Mouse (Mus musculus) gonadal fat pad, adult 2 months (tissue): ENCODE data around the gene Creb5. TPM values are rescaled to one million over a fixed set of nuclear protein-coding genes. Genes with fewer than 3 reads are reported as not detected.
"Not testable (repeated sequence)": the region's sequence is repeated elsewhere in the genome, so short reads cannot be mapped to it uniquely, and the experiment has no call there.

Source experiments
- DNase-seq: peaks from one replicate; pipeline ENCODE4 v3.0.0-alpha.2; 2012; ENCODE audit warnings: low read depth
- polyA plus RNA-seq: library from polyadenylated mRNA; depleted of rRNA; stranded (reverse); fragments of >200 nt; gene quantifications from 2 replicates; pipeline ENCODE4 v1.2.3, GENCODE M21; 2012

The Creb5 gene
- polyA plus RNA-seq, 1 experiment, result 1.9 TPM

DNA sequence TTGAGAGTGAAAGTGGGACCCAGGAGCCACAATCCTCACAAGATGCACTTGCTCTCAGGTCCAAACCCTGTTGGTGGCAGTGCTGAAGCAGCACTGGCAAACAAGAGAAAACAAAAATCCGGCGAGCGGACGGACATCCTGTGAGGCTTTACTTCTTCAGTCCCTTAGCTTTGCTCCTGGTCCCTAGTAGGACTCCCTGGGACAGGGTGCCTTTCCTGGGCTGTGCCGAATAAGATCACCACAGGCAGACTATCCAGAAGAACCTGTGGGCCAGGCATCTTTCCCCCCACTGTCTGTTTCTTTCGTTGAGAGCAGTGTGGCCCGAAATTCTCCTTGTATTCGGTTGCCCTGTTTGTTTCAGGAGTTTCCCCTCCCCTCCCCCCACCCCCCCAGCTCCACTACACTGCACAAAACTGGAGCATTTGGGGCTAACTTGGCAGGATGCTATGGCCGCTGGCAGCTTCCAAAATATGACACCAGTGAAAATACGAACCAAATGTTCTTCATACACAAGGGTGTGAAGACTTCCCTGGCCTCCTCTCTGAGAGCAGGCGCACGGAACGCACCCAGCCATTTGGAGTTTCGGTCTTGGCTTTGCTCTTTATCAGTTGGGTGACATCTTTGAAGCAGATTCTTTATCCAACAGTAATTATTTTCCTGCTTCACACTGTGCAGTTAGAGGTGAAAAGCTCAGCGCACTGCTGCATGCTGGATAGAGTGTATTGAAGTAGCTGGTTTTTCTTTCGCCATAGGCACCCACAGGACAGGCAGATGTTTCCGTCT is 32.7 kb downstream of the Creb5 start:
- DNase-seq, result no peak

DNA sequence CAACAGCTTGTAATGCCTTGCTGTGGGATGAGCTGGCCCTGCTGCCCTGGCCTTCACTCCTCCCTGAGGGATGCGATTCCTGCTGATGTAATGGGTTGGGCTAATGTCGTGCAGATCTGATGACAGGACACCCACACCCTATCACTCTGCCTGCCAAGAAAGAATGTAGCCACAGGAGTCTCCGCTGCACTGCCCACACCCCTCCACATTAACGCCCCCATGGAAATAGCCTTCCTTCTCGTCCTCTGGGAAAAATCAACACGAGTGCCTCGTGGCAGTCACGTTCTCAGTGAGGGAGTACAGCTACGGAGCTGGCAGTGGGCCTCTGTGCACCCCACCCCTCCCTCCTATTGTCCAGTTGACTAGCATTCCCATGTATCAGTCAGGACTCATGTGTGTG is 50.3 kb downstream of the Creb5 start:
- DNase-seq, result no peak

DNA sequence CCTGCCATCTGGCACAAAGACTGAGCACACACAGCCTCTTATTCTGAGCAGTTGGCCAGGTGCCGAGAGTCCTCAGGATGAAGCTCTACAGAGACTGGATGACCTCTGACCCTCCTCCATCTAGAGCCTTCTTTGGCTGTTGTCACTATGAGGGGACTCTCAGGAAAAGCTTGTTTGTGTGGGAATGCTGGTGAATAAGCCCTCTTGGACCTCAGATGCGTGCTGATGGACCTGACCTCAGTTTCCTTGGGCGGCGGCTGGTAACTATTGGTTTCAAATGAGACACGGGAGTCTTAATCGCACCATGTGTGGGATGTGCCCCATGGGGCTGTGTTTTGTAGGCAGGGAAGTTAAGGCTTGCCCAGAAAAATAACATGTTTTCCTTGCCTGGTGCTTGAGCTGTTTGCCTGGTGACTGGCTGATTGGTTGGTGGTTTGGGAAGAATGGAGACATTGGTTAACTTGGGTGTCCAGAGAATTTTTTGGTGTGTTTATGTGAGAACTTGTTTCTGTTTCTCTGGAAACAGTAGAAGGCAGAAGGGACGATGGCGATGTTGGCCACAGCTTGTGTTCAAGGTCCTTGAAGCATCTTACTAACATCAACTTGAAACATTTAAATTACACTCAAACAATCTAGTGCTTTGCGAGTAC is 65.4 kb downstream of the Creb5 start:
- no peak for DNase-seq

DNA sequence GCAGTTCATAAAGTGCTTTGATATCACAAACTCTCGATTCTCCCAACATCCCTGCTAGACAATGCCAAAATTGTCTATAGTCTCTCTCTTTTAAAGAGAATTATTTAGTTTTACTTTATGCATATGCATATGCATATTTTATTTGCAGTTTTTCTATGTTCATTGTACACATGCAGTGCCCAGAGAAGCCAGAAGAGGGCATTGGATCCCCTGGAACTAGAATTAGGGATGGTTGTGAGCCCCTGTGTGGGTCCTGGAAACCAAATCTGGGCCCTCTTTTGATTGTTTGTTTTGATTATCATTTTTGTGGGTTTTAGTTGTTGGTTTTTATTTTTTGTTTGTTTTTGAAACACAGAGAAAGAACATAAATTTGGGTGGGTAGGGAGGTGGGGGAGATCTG is 69.3 kb downstream of the Creb5 start:
- no peak for DNase-seq

DNA sequence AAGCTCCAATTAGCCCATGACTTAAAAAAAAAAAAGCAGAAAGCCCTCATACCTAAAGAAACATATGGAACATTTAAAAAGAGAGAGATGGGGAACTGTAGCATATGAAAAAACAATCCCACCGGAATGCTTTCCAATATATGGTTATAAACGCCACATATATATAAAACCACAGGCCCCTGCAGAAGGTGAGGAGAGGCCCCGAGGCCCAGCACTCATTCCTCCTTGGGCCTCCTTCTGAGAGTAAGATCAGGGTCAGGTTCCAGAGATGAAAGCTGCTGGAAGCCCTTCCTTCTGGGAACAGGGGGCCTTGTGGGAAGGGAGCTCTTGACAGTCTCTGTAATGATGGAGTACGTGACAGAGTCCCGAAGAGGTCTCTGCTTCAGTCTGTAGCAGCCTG is 76.5 kb downstream of the Creb5 start:
- DNase-seq, result no peak

DNA sequence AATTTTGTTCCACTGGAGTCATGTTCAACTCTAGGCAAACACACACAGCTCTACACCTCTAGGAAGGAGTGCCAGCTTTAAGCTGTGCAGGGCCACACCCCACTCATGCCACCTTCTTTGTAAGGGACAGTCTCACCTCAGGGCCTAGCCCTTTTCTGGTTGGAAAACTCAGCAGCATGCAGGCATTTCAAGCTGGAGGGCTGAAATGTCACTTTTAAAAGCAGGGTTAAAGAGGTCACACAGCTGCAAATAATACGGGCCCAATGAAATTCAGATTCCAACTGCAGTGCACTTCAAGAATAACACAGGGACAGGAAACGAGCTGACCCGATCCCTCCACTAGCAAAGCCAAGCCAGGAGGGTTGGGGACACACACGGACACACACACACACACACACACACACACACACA is 76.9 kb downstream of the Creb5 start:
- DNase-seq, result no peak

DNA sequence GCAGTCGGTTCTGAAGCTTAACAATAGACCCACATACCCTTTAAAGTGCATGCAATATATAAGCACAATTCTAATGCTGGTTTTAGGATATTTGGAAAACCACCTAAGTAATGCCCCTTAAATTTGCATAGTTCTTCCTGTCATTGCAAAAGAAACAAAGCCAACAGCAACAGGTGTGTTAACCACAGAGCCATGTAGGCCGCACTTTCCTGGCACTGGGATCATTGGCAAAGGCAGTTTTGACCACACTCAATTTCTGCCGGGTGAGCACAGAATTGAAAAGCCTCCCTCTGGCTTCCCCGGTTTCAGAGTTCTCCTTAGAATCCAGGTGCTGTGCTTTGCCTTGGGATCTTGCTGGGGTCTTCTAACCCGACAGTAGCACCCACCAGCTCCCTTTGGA is 82.1 kb downstream of the Creb5 start:
- DNase-seq, result no peak

DNA sequence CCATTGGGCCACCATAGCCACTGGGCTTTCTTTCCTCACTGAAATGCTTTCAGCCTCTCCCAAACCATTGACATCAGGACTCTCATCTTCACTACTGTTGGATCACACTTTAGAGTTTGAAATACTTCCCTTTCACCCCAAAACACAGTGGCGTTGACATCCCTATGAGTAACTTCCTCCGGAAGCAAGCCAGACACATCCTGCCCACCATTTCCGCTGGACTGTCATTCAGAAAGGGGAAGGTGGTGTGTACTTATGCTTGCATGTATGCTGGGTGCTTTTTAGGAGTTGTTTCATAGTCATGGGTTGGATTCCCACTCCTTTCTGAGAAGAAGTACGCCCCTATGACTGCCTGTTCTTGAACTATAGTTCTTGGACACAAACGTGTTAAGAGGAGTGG is 82.9 kb downstream of the Creb5 start:
- DNase-seq, result no peak

DNA sequence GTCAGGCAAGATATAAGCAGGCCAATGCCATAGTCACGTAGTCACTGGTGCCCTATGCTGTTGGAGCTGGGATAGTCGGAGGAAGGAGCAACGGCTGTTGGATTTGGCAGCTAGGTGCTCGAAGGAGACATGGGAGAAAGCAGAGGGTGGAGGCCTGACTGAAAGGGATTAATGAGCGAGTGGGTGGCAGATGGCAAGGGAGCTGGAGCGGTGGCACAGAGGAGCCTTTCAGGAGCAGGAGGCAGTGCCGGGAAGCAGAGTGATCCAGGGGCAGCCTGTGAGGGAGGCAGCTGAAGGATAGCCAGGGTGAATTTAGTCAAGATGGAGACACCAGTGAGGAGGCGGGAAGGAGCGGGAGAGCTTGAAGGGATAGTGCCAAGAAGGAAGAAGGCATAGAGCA is 84.9 kb downstream of the Creb5 start:
- DNase-seq, result no peak

DNA sequence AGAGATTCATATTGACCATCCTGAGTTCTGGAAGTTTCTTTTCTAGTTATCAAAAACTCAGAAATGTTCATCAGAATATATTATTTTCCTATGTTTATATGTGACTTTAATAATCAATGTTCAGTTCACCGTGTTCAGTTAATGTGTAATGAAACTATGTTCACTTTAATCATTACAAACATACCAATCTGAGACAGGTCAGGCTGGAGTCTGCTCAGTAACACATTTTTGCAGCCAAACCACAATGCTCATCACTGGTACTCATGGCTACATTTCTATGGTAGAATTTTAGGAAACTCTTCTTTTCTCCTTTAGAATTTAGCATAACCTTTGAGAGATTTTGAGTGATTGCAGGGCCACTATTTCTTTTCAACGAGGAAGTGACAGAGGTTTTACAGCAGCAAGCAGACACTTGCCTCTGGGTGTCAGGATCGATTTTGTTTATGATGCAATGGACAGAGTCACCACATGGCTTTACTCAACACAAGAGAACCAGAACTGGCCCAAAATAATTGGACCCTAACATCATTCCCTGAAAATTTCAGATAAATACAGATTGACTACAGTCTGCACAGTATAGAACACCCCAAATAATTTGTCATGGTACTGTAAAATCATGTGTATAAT is 87.4 kb downstream of the Creb5 start:
- no peak for DNase-seq

DNA sequence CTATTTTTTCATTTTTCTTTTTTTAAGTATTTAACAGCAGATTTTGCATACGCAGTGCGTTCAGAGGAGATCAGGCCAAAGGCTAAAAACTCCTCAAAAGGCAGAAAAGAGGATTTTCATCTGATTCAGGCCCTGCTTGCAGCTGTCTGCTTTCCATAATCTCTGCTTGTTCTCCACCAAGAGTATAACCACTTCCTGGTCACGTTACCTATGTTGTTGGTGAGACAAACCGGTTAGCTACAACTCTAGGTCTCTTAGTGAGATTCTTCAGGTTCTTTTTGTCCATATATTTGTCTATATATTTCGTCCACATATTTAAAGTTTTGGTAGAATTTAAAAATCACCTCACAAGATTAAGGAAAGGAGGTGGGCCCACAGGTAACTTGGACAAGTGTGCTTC is 102.2 kb downstream of the Creb5 start:
- DNase-seq, result no peak

DNA sequence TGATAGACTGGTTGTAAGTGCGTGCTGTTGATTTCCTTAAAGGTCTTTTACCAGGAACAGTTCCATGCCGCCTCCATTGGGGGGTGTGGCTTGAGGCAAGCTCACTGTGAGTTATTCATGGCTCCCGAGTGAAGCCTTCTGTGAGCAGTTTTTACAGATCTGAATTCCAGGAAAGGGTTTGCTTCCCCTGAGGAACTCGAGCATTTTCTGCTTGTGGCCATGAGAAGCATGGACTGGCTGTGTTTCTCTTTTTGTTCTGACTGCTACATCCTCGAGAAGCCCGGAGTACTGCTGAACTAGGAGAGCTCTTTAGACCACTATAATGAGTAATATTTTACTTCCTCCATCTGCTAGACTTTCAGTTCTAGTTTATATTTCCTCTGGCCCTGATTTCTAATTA is 103.3 kb downstream of the Creb5 start:
- DNase-seq, result no peak

DNA sequence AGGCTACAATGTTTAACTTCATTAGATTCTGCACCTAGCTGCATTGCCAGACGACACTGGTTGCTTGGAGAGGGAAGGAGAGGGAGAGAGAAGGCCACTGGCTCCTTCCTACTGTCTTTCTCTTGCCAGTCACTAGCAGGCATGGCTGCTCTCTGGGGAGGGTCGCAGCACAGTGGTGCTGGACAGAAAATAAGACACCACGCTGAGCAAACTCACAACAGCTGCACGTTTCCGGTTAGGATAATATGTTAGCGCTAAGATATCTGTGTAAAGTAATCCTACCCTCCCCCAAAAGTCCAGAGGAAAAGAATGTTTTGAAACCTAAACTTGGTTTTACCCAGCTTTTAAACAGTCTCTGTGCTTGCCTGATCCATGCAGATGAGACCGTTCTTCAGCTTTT is 107.0 kb downstream of the Creb5 start:
- no peak for DNase-seq

DNA sequence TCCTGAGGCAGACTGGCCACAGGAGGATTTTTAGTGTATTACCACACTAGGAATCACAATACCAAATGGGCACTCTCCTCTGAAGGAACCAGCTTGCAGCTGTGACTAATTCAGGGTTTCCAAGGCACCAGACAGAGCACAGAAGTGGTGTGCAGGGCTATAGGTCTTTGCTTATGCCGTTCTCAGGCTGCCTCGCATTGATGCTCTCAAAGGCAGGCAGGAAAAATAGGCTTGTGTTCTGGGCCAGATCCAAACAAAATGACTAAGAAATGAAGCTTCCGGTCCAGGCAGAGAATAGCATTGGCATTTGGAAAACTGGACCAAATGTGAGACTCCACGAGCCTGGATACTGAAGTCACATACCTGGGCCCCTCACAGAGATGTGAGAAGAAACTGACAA is 108.1 kb downstream of the Creb5 start:
- DNase-seq, result no peak

DNA sequence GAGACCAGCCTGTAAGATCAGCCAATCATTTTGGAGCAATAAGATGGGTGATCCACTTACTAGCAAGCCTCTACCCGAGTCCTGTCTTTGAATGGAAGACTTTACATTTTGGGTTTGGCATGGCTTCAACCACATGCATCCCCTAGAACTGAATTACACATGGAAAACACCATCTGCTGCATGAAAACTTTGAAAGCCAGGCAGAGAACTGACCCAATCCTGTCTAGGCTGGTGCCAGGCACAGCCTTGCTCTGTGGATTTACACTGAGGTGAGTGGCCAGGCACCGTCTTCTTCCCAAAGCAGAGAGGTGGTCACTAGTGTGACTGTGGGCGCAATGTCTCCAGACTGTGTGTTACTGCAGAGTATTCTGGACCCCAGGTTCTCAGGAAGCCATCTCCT is 109.4 kb downstream of the Creb5 start:
- DNase-seq, result no peak

DNA sequence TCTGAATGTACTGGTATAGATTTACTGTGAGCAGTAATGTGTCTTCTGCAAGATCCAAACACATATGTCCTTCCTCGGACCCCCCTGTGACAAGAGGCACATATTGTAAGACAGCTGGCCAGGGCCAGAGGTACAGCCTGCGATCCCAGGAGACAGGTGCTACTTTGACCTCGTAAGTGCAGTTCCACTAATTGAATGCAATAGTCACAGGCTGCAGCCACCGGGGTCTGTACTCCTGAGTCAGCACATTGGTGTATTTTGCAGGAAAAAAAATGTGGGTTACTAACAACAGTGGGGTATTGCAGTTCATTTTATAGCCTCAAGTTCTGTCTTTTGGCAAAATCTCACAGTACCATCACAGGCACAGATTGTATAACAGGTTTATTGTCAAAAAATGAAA is 110.7 kb downstream of the Creb5 start:
- DNase-seq, result no peak

DNA sequence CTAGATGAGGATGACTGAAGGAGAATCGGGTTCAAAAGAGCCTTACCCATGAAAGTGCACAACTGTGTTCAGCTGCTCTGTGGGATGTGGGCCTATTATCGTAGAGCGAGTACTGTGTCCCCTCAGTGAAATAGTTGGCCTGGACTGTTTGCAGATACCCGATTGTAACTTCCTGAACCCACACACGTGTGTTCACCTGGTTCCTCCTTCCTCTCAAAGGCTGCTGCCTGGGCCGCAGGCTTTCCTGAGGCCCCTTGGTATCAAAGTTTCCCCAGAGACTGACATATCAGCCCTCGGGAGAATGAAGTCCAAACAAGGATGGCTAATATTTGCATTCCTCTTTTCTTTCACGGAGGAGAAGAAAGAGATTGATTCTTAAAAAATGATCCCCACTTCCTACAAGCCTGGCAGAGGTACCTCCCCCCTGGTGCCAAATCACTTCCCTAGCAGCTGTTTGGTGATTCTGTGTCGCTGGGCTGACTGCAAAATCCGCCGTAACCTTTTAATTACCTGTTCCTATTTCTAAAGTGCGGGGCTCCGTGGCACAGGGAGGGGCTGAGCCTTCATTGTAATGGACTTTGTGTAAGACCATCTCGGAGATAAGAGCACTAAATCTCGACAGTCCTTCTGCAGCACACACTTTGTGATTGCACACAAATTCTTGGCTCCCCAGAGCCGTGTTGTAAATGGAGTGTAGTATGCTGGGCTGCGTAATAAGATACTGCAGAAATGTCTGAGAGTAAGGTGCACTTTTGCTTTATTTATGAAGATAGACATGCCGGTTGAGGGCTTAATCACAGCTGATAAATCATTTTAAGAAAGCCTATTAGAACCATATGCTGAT is 111.4 kb downstream of the Creb5 start:
- no peak for DNase-seq

DNA sequence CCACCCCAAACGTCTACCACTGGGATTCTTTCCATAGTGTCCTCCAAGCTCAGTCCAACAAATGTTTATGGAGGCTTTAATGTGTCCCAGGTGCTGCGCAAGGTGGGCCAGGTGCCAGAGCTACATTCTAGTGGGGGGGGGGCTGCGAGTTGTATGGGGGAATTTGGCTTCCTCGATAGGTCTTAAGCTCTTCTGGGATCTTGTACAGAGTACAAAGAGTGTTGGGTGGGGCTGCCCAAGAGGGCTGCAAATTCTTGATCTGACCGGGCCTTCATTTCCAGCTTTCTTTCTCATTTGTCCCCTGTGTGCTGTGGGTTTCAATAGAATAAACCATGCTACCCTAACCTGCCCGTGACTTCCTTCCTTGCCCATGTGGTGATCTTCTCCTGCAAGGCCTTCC is 114.3 kb downstream of the Creb5 start:
- DNase-seq, result no peak

DNA sequence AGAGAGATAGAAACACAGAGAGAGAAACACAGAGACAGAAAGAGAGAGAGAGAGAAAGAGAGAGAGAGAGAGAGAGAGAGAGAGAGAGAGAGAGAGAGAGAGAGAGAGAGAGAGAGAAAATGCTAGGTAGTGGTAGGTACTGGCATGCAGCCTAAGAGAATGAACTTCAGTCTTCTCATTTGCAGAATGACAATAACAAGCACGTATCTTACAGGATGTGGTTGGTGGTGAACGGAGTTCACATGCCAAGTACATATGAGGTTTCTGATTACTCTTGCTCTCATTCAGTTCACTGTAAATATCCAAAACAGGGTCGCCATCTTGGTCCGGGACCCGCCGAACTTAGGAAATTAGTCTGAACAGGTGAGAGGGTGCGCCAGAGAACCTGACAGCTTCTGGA is 115.5 kb downstream of the Creb5 start:
- DNase-seq, result not testable (repeated sequence)

DNA sequence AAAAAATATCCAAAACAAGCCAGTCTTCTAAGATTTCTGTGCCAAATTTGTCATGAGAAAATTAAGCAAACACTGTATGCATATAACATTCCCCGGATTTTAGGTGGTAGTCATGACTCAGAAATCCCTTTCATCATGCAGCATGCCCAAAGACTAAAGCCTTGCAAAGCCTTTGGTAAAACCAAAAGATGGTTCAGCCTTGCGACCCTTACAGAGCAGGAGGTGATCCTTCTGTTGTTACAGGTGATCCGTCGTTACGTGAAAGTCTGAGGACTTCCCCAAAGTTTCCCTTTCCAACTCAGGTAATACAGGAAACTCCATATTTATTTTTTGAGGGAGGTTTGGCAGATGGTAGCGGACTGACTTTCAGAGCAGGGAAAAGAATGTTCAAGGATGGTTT is 122.1 kb downstream of the Creb5 start:
- DNase-seq, result no peak

DNA sequence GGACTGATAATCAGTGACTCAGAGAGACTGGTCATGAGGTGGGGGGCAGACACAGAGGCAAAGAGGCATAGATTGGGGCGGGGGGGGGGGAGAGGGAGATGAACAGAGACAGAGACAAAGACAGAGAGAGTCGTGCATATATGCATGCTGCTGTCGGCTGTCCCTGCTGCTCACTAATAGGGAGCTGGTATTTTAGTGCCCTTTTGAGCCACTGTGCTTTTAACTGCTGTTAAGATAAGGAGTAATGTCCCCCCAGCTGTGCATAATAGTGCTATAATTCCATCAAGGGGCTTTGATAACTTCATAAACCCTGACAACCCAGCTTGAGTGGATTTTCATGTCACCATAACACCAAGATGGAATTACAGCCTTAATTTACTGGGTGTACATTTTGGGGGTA is 134.3 kb downstream of the Creb5 start:
- no peak for DNase-seq

DNA sequence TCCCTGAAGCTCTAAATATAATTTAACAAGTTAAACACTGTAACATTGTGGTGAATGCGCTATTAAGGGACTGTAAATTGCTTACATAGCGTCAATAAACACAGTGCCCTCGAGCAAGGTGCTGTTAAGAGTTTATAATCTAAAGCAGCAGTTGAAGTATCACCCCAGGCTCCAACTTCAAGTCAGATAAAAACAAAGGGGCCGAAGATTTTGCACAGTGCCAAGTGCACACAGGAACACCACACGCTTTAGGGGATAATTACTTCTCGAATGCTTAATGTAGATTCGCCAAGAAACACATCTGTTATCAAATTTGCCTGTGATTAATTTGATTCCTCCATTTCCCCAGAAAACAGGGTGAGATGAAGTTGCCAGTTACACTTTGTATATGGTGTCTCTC is 142.3 kb downstream of the Creb5 start:
- DNase-seq, result no peak
